39 mouse cellular contexts compared by ENCODE assay signal in the genomic region with DNA sequence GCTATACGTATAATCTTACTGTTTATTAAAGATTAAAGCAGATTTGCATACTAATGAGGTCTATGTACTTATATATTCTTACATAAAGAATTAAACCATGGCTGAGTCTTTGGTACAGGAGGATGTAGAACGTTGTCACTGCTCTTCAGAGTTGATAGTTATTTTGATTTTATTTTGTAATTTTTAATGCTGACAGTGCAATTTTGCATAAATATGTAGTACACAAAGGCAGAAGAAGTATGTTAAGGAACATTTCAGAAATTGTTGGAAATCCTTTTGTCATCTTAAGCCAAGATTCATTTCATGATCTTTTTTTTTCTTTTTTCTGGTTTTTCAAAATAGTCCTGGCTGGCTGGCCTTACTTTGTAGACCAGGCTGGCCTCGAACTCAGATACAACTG. TPM values are rescaled to one million over a fixed set of nuclear protein-coding genes. Genes with fewer than 3 reads are reported as not detected.
"Had no signal": no experiment of that assay in that cellular context is flagged by ENCODE, and none has a peak within 500 bp of the region (broad histone marks: within the 10 kb centered on the region; RNA-seq: fewer than 3 reads in every experiment).

No protein-coding gene starts in this region.

- H3K4me1 ChIP-seq: limb, embryonic 10.5 days; limb, embryonic 12.5 days; limb, embryonic 13.5 days; limb, embryonic 15.5 days; liver, embryonic 12.5 days; liver, embryonic 13.5 days; liver, embryonic 15.5 days; lung, embryonic 15.5 days; midbrain, embryonic 10.5 days; midbrain, embryonic 12.5 days; midbrain, embryonic 13.5 days; midbrain, embryonic 15.5 days; neural tube, embryonic 12.5 days had no signal

- H3K4me3 ChIP-seq: limb, embryonic 10.5 days; limb, embryonic 12.5 days; limb, embryonic 13.5 days; limb, embryonic 15.5 days; liver, embryonic 12.5 days; liver, embryonic 13.5 days; liver, embryonic 15.5 days; lung, embryonic 15.5 days; megakaryocyte, embryonic 14.5 days; midbrain, embryonic 10.5 days; midbrain, embryonic 12.5 days; midbrain, embryonic 13.5 days; midbrain, embryonic 15.5 days; myocyte; neural tube, embryonic 12.5 days had no signal

- H3K27me3 ChIP-seq: limb, embryonic 12.5 days; limb, embryonic 13.5 days; limb, embryonic 15.5 days; liver, embryonic 12.5 days; liver, embryonic 13.5 days; liver, embryonic 15.5 days; lung, embryonic 15.5 days; megakaryocyte, embryonic 14.5 days; midbrain, embryonic 12.5 days; midbrain, embryonic 13.5 days; midbrain, embryonic 15.5 days; neural tube, embryonic 12.5 days had no signal

- DNase-seq: left cerebral cortex, postnatal 4 days; liver; liver, embryonic 13.5 days; liver, postnatal 0 days; lung, adult 18-20 months; lung, adult 2 months; lung, embryonic 14.5 days; lung, postnatal 10 days; lung, postnatal 14 days; lung, postnatal 36 days; lung, postnatal 4 days had no signal

- H3K9ac ChIP-seq: limb, embryonic 12.5 days; limb, embryonic 13.5 days; limb, embryonic 15.5 days; liver, embryonic 12.5 days; liver, embryonic 13.5 days; liver, embryonic 14.5 days; liver, embryonic 15.5 days; liver, postnatal 0 days; lung, embryonic 14.5 days; lung, embryonic 15.5 days; midbrain, embryonic 12.5 days; midbrain, embryonic 13.5 days; midbrain, embryonic 15.5 days; neural tube, embryonic 12.5 days had no signal

- H3K9me3 ChIP-seq: limb, embryonic 10.5 days; limb, embryonic 12.5 days; limb, embryonic 13.5 days; limb, embryonic 15.5 days; liver, embryonic 12.5 days; liver, embryonic 13.5 days; liver, embryonic 15.5 days; lung, embryonic 15.5 days; megakaryocyte, embryonic 14.5 days; midbrain, embryonic 10.5 days; midbrain, embryonic 12.5 days; midbrain, embryonic 13.5 days; midbrain, embryonic 15.5 days; neural tube, embryonic 12.5 days had no signal

- H3K4me2 ChIP-seq: limb, embryonic 12.5 days; limb, embryonic 13.5 days; limb, embryonic 15.5 days; liver, embryonic 11.5 days; liver, embryonic 12.5 days; liver, embryonic 13.5 days; liver, embryonic 15.5 days; lung, embryonic 14.5 days; lung, embryonic 15.5 days; midbrain, embryonic 11.5 days; midbrain, embryonic 12.5 days; midbrain, embryonic 13.5 days; midbrain, embryonic 15.5 days; neural tube, embryonic 12.5 days had no signal

- H3K27ac ChIP-seq: limb, embryonic 10.5 days; limb, embryonic 12.5 days; limb, embryonic 13.5 days; limb, embryonic 15.5 days; liver, embryonic 12.5 days; liver, embryonic 13.5 days; liver, embryonic 14.5 days; liver, embryonic 15.5 days; lung, embryonic 15.5 days; macrophage; midbrain, embryonic 10.5 days; midbrain, embryonic 12.5 days; midbrain, embryonic 13.5 days; midbrain, embryonic 15.5 days; neural tube, embryonic 12.5 days had no signal

RNA-seq across cellular contexts. Expression of a gene that starts 21.3 kb away (rescaled TPM):
- total RNA-seq: left cerebral cortex, postnatal 14 days; left cerebral cortex, postnatal 25 days; left cerebral cortex, postnatal 36 days; left cerebral cortex, postnatal 4 days; liver, adult 2 months; megakaryocyte progenitor cell, adult 5-6 weeks; megakaryocyte, adult 5-6 weeks; megakaryocyte-erythroid progenitor cell, adult 5-6 weeks; monocyte, adult 5-6 weeks had no signal
- polyA plus RNA-seq: liver, adult 2 months; liver, embryonic 14.5 days; liver, postnatal 0 days; lung, embryonic 16.5 days; lung, postnatal 0 days; macrophage had no signal

RNA-seq across cellular contexts. Expression of a gene that starts 37.7 kb away (rescaled TPM):
- total RNA-seq: left cerebral cortex, postnatal 14 days; left cerebral cortex, postnatal 25 days; left cerebral cortex, postnatal 36 days; left cerebral cortex, postnatal 4 days; megakaryocyte progenitor cell, adult 5-6 weeks; megakaryocyte, adult 5-6 weeks; megakaryocyte-erythroid progenitor cell, adult 5-6 weeks; monocyte, adult 5-6 weeks had no signal
- polyA plus RNA-seq: liver, embryonic 11.5 days; liver, embryonic 12.5 days; liver, embryonic 13.5 days; lung, embryonic 14.5 days; lung, embryonic 15.5 days; lung, postnatal 0 days; macrophage; midbrain, embryonic 10.5 days; midbrain, embryonic 11.5 days; neural tube, embryonic 12.5 days had no signal
